Mouse (Mus musculus) ES-Bruce4 (cell line): ENCODE results near the gene Rab40b.

Source experiments
- CTCF ChIP-seq: IDR thresholded peaks from one replicate; pipeline ENCODE4 v1.8.1; 2011; ENCODE audit warnings: low read depth, low read length
- POLR2A ChIP-seq: IDR thresholded peaks from one replicate; pipeline ENCODE4 v1.8.1; 2011; ENCODE audit warnings: low read length; ENCODE audit not compliant: insufficient read depth

GRCm38 (mm10) chr11:121369622-121370021 lies 18.4 kb downstream of the Rab40b start:
- TF ChIP-seq CTCF = no peak
- TF ChIP-seq POLR2A = no peak
